Mouse (Mus musculus) spleen, adult 2 months (tissue): ENCODE measurements around the gene Olfr157.

Experiments
- CTCF ChIP-seq: fragments of 200-500 bp; IDR thresholded peaks from 2 replicates; pipeline ENCODE4 v1.5.1; 2011; ENCODE audit warnings: mild to moderate bottlenecking, inconsistent platforms; ENCODE audit not compliant: insufficient read depth, insufficient read length, insufficient replicate concordance; ENCODE audit errors: extremely low read depth
- POLR2A ChIP-seq: fragments of 200-500 bp; IDR thresholded peaks from 2 replicates; pipeline ENCODE4 v1.6.1; 2011; ENCODE audit warnings: low read depth, low read length, inconsistent platforms

GRCm38 (mm10) chr4:43823845-43824337 lies 16.1 kb downstream of the Olfr157 start, which contains the start of gene Olfr156:
- no peak for TF ChIP-seq CTCF
- TF ChIP-seq POLR2A: no peak
